Comparison of ENCODE assay signal across 8 mouse cellular contexts in the genomic region with DNA sequence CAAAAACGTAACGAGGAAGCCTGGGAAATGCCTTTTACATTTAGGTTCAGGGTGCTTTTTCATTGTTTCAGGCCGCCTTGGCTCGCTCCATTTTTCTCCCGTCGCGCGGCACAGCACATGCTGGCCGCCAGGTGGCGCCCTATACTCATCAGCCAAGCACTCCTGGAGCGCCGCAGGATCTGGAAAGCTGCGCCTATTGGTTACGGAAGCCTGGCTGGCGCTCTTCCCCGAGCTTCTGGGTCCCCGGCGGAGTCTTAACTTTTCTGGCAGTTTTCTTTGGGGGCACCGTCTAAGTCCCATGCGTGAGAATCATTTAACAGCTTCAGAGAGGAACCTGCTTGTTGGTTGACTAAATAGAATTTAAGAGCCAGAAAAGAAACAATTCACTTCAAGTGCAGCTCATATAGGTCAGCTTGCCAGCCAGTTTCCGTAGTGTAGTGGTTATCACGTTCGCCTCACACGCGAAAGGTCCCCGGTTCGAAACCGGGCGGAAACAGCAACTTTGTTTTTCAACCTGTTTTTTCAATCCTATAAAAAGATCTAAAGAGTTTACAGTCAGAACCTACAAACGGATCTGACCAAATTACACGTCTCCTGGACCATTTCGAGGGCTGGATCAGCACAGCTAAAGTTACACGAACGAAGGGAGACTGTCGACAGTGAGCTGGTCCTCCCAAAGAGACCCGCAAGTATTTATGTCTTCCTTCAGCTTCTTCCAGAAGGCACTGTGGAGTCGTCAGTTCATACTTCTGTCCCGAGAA. TPM values are rescaled to one million over a fixed set of nuclear protein-coding genes. Genes with fewer than 3 reads are reported as not detected.
A peak's percentile ranks its signal among the peaks of the same experiment; 100 is the strongest.
DNase-seq lines count a peak whose midpoint lies in the region; ATAC-seq lines count a peak whose summit lies in the region.

No protein-coding gene starts in this region.

- peak; percentile 95 to 98 for DNase-seq in adrenal gland, adult (ENCODE audit: inconsistent age in 2 of 2, low spot score in 1 of 2)
- peak; percentile 95 for DNase-seq in embryo, embryonic 10 days (ENCODE audit: low spot score)
- DNase-seq in gastrocnemius, postnatal 10 days, result peak; percentile 90
- peak; percentile 99 for DNase-seq in induced T-regulatory cell, adult 2 months (ENCODE audit: low read depth)
- DNase-seq in left cerebral cortex, adult 8-10 months (ENCODE audit: low spot score in 2 of 2), result peak; percentile 93 to 95
- DNase-seq in right cerebral cortex, adult 18-20 months, result peak; percentile 95
- peak; percentile 91 for DNase-seq in urinary bladder, adult 2 months (ENCODE audit: low spot score)

- peak; percentile 84 for ATAC-seq in megakaryocyte, adult 5-6 weeks (ENCODE audit: poor library complexity, severe bottlenecking)

RNA-seq across cellular contexts. Expression of gene Cfap126, which starts 2.5 kb away (rescaled TPM):
- 1 to 10 TPM; 1.2 to 1.8 TPM for total RNA-seq in gastrocnemius, postnatal 10 days (2021)
- total RNA-seq in left cerebral cortex, adult 8-10 months (2022), result 1 to 10 TPM; 1.0 to 1.8 (median 1.2) TPM
- total RNA-seq in megakaryocyte, adult 5-6 weeks (2015), result 0.91 and 1.0 TPM in 2 replicates
- total RNA-seq in megakaryocyte, adult 5-6 weeks (2017), result 0.59 TPM in 1 of 2 replicates, not detected in the other
- 11.3 and 12.6 TPM in 2 replicates for polyA plus RNA-seq in urinary bladder, adult 2 months (2012; rRNA removed)

RNA-seq across cellular contexts. Expression of gene Sdhc, which starts 39.2 kb away (rescaled TPM):
- total RNA-seq in gastrocnemius, postnatal 10 days (2021), result 100 to 1,000 TPM; 568 to 707 TPM
- 100 to 1,000 TPM; 196 to 228 (median 209) TPM for total RNA-seq in left cerebral cortex, adult 8-10 months (2022)
- total RNA-seq in megakaryocyte, adult 5-6 weeks (2015), result 102 and 130 TPM in 2 replicates
- total RNA-seq in megakaryocyte, adult 5-6 weeks (2017), result 34.5 and 43.0 TPM in 2 replicates
- polyA plus RNA-seq in urinary bladder, adult 2 months (2012; rRNA removed), result 286 and 310 TPM in 2 replicates

RNA-seq across cellular contexts. Expression of gene Mpz, which starts 39.3 kb away (rescaled TPM):
- total RNA-seq in gastrocnemius, postnatal 10 days (2021), result 100 to 1,000 TPM; 478 to 752 TPM
- total RNA-seq in left cerebral cortex, adult 8-10 months (2022), result under 1 TPM; 0.30 to 0.53 (median 0.35) TPM
- not detected in 2 replicates for total RNA-seq in megakaryocyte, adult 5-6 weeks (2015)
- not detected in 2 replicates for total RNA-seq in megakaryocyte, adult 5-6 weeks (2017)
- polyA plus RNA-seq in urinary bladder, adult 2 months (2012; rRNA removed), result 24.1 and 28.5 TPM in 2 replicates

RNA-seq across cellular contexts. Expression of gene Fcgr3, which starts 46.5 kb away (rescaled TPM):
- 1 to 10 TPM; 9.3 to 9.4 TPM for total RNA-seq in gastrocnemius, postnatal 10 days (2021)
- 10 to 100 TPM; 10.6 to 36.7 (median 22.6) TPM for total RNA-seq in left cerebral cortex, adult 8-10 months (2022)
- 499 and 513 TPM in 2 replicates for total RNA-seq in megakaryocyte, adult 5-6 weeks (2015)
- 540 and 572 TPM in 2 replicates for total RNA-seq in megakaryocyte, adult 5-6 weeks (2017)
- polyA plus RNA-seq in urinary bladder, adult 2 months (2012; rRNA removed), result 30.3 and 31.5 TPM in 2 replicates

Comparison
In these comparisons a context has a peak if more than half of its experiments do, and no peak if none do; other contexts are left out.
1. Peak in every context shown above with its lines: DNase-seq and ATAC-seq.
2. RNA of gene Mpz, which starts 39.3 kb away (total RNA-seq): 478 to 752 TPM in gastrocnemius, postnatal 10 days; 0.30 to 0.53 TPM in left cerebral cortex, adult 8-10 months and not detected in megakaryocyte, adult 5-6 weeks; every median in the first group is over 100 times any median in the second.